Mouse (Mus musculus) intestine, embryonic 14.5 days (tissue): ENCODE data around the gene Cspg4. TPM values are rescaled to one million over a fixed set of nuclear protein-coding genes. Genes with fewer than 3 reads are reported as not detected.

Source experiments
- ATAC-seq: fragments of 200-750 bp; cut with Nextera tagmentation; replicated peaks from 2 replicates; pipeline ENCODE4 v1.8.0; 2017; ENCODE audit warnings: low read depth, moderate number of reproducible peaks, moderate TSS enrichment, moderate library complexity; ENCODE audit not compliant: low FRiP score, low TSS enrichment
- DNase-seq: peaks from one replicate; pipeline ENCODE4 v3.0.0-alpha.2; 2018; ENCODE audit warnings: low spot score
- H3K27ac ChIP-seq: fragments of 300-500 bp; sonication (generic); 2 replicates; pipeline ENCODE4 v1.5.1; 2014; ENCODE audit warnings: low read depth, mild to moderate bottlenecking, control low read depth
- H3K27me3 ChIP-seq: fragments of 300-500 bp; sonication (generic); replicated peaks from 2 replicates; pipeline ENCODE4 v1.6.1; 2014; ENCODE audit warnings: low read length, control low read depth; ENCODE audit not compliant: control insufficient read depth, insufficient read depth
- H3K36me3 ChIP-seq: fragments of 300-500 bp; sonication (generic); 2 replicates; pipeline ENCODE4 v1.6.1; 2014; ENCODE audit warnings: low read length, control low read depth; ENCODE audit not compliant: control insufficient read depth, insufficient read depth
- H3K4me1 ChIP-seq: fragments of 300-500 bp; sonication (generic); replicated peaks from 2 replicates; pipeline ENCODE4 v1.6.1; 2014; ENCODE audit warnings: low read length, control low read depth, mixed read lengths; ENCODE audit not compliant: control insufficient read depth, insufficient read depth
- H3K4me2 ChIP-seq: fragments of 300-500 bp; sonication (generic); 2 replicates; pipeline ENCODE4 v1.6.1; 2014; ENCODE audit warnings: low read length
- H3K4me3 ChIP-seq: fragments of 300-500 bp; sonication (generic); 2 replicates; pipeline ENCODE4 v1.5.1; 2014; ENCODE audit warnings: low read depth, low read length, control low read depth, mixed read lengths
- H3K9ac ChIP-seq: fragments of 300-500 bp; sonication (generic); 2 replicates; pipeline ENCODE4 v1.6.1; 2014; ENCODE audit warnings: mild to moderate bottlenecking, low read length
- H3K9me3 ChIP-seq: fragments of 300-500 bp; sonication (generic); 2 replicates; pipeline ENCODE4 v1.6.1; 2016; ENCODE audit warnings: low read length, control low read depth; ENCODE audit not compliant: control insufficient read depth
- WGBS: fragments of 180-500 bp; shearing (Covaris S2); extraction: QIAGEN DNeasy Blood & Tissue Kit; methylation state at CpG from one replicate; pipeline ENCODE4 v1.1.7; 2014; 5-methylcytosine and 5-hydroxymethylcytosine counted together
- polyA plus RNA-seq: library from polyadenylated mRNA; unstranded; fragments of >200 nt; fragmentation: Nextera tagmentation; extraction: Ambion mirVana; gene quantifications from 2 replicates; pipeline ENCODE4 v1.2.1, GENCODE M21; 2014

Cspg4 gene
- polyA plus RNA-seq, 1 experiment from 2014 or later, result 17.6 TPM

DNA sequence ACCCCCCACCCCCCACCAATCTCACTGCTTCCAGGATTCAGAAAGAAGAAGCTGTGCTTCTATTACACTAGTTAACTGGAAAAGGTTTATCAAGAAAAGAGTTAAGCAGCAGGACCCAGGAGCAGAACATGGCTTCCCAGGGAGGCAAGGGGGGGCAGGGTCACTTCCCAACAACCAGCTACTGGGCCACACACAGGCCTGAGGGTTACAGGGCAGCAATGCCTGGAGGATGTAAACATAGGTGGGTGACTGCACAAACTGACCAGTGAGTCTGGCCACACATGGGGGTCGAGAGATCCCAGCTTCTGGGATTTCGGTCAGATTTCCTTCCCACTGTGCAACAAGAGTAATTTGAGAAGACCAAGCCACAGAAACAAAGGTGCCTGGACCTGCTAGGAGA lies 52.3 kb downstream of the Cspg4 start:
- H3K27ac ChIP-seq, result no peak overlapping the region
- H3K36me3 ChIP-seq, result peaks cover 58% of the 10 kb centered on the region
- no peaks in the 10 kb centered on the region for H3K4me1 ChIP-seq
- no peak overlapping the region for H3K4me3 ChIP-seq
- WGBS, result 69% methylated on average over 2 of the region's 2 CpGs
- no peak overlapping the region for H3K9ac ChIP-seq
- ATAC-seq, result no peak
- DNase-seq, result no peak
- H3K4me2 ChIP-seq, result no peak overlapping the region
- no peaks in the 10 kb centered on the region for H3K27me3 ChIP-seq
- no peaks in the 10 kb centered on the region for H3K9me3 ChIP-seq

DNA sequence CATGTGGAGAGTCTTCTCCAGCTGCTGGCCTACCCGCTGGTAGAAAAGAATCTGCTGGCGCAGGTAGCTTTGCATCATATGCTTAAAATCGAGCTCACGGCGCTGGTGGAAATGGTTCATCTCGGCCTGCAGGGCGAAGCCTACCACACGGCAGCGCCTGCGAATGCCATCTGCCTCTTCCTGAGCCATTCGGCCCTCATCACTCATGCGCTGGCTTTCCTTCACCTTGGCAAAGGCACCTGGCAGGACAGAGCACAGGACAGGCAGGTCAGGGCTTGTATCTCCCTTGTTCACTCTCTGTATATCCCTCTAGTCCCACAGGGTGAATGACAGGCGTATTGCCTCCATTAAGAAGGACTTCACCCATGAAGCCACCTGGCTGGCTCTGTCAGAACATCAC lies 53.6 kb downstream of the Cspg4 start:
- H3K27me3 ChIP-seq, result no peaks in the 10 kb centered on the region
- peaks cover 9% of the 10 kb centered on the region for H3K4me1 ChIP-seq
- H3K4me2 ChIP-seq, result no peak overlapping the region
- no peaks in the 10 kb centered on the region for H3K9me3 ChIP-seq
- DNase-seq (no peak), ATAC-seq (no peak)
- peaks cover 60% of the 10 kb centered on the region for H3K36me3 ChIP-seq
- no peak overlapping the region for H3K4me3 ChIP-seq
- no peak overlapping the region for H3K9ac ChIP-seq
- WGBS, result 97% methylated on average over 13 of the region's 13 CpGs
- H3K27ac ChIP-seq, result no peak overlapping the region

DNA sequence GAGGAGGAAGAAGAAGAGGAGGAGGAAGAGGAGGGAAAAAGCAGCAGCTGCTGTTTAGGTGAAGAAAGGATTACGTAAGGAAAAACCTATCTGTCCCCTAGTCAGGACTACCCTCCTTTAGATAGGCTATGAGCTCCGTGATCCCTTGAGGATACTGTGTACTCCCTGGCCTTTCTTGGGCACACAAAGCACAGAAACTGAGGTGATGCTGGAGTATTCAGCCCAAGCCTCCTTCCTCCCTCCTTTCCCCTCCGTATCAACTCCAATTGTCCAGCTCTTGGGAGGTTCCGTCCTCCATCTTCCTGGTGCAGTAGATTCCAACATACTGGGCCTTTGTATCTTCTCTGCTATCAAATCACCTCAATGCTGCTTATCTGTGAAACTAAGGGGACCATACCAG lies 57.9 kb downstream of the Cspg4 start:
- Histone ChIP-seq H3K4me1 (peaks cover 39% of the 10 kb centered on the region), H3K36me3 (peaks cover 38% of the 10 kb centered on the region), H3K4me2 (peak overlapping the region; percentile 74), H3K27me3 (no peaks in the 10 kb centered on the region), H3K27ac (0 out of 2 replicates have a peak overlapping the region, but pooled peaks have one; percentile 29), H3K9me3 (no peaks in the 10 kb centered on the region), H3K9ac (no peak overlapping the region), H3K4me3 (0 out of 2 replicates have a peak overlapping the region, but pooled peaks have one; percentile 35)
- 86% methylated on average over 4 of the region's 4 CpGs for WGBS
- DNase-seq (no peak), ATAC-seq (no peak)

DNA sequence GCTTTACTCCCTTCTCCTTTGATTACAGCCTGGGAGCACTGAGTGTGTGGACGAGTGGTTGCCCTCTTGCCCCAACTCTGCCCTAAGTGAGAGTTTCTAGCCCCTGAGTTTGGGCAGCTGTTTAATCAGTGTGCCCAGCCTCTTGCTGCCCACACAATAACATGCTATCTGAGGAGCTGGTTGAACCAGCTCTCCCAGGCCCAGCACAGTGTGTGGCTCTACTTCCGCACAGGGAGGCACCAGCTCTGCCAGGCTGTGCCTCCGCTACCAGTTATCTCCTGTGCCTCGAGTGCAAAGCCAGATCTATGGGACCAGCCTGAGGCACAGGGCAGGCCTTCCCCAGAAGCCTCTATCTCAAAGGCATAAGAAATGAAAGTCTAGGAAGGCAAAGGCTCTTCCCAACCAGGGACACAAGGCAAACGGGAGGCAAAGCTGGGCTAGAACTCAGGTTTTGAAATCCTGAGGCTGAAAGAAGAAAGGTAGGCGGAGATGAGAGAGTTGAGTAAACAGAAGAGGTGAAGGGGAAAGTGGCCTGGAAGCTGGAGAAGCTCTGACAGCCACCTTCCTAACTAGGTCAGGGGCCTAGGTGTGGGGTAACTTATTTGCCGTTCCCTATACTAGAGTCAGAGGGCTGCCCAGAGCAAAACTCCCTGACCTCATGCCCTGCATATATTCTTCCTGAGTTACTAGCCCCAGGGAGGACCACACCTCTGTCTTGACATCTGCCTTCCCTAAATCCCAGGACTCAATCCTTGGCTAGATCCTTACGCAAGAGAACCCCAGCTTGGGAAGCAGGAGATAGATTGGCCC lies 59.2 kb downstream of the Cspg4 start:
- H3K36me3 ChIP-seq, result peaks cover 27% of the 10 kb centered on the region
- H3K4me2 ChIP-seq, result peak overlapping the region; percentile 74
- DNase-seq (no peak), ATAC-seq (no peak)
- no peaks in the 10 kb centered on the region for H3K27me3 ChIP-seq
- H3K27ac ChIP-seq, result peak overlapping the region; percentile 29; the same call in 1 of the 2 replicates
- WGBS, result 54% methylated on average over 8 of the region's 8 CpGs
- no peaks in the 10 kb centered on the region for H3K9me3 ChIP-seq
- peak overlapping the region; percentile 23 for H3K9ac ChIP-seq
- H3K4me3 ChIP-seq, result peak overlapping the region; percentile 35
- H3K4me1 ChIP-seq, result peaks cover 39% of the 10 kb centered on the region

DNA sequence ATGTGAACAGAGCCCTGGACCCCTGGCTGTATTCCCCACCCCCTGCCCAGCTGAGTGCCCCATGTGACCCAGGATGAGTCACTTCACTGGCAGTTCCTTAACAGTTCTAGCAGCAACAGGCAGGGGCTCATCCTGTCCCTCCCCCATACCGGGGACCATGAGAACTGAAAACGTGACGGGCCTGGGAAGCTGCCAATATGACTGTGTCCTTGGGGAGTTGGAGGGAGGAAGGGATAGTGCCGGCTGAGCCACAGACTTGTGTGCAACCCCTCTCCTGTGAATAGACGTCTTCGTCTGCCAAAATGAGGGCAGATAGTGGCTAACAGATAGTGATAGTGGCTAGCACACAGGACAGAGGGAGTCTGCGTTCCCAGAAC lies 59.8 kb downstream of the Cspg4 start:
- WGBS, result 13% methylated on average over 7 of the region's 7 CpGs
- ATAC-seq, result peak; percentile 61; the same call in 1 of the 2 replicates
- Histone ChIP-seq H3K27me3 (no peaks in the 10 kb centered on the region), H3K4me2 (peak overlapping the region; percentile 74), H3K27ac (peak overlapping the region; percentile 29; the same call in 1 of the 2 replicates), H3K9me3 (no peaks in the 10 kb centered on the region), H3K9ac (peak overlapping the region; percentile 23), H3K4me1 (peaks cover 39% of the 10 kb centered on the region), H3K36me3 (peaks cover 21% of the 10 kb centered on the region), H3K4me3 (peak overlapping the region; percentile 35)
- peak; percentile 70 for DNase-seq

DNA sequence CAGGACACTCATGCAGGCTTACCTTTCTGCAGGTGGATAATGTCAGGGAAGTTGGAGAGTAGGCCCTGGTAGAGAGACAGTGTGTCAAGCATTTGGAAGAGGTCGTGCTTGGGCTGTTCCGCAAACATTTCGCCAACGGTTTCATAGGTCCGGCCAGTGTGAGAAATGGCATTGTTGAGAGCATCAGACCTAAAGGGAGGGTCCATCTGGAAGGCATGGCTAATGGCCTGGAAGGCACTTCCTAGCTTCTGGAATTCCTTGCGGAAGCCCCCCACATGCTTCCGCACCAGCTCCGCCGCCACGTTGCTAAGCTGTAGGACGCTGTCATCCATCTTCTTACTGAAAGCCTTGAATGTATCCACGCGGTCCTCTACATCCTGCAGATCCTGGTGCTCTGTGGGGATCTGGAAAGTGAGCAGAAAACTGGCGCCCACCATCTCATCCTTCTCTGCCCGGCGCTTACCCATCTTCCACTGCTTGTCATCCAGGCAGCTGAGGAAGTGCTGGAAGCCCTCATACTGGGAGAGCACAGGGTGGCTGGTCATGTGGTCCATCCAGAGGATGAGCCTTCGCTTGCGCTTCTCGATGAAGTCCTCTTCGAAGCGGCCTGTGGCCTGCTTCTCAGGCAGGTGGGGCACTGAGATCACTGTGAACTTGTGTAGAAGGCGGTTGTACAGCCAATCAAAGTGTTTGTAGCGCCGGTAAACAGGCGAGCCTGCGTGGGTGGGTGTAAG lies 60.6 kb downstream of the Cspg4 start:
- Histone ChIP-seq H3K27me3 (no peaks in the 10 kb centered on the region), H3K9ac (peak overlapping the region; percentile 23; the same call in 1 of the 2 replicates), H3K4me2 (peak overlapping the region; percentile 74), H3K36me3 (peaks cover 12% of the 10 kb centered on the region; the same call in 1 of the 2 replicates), H3K4me1 (peaks cover 39% of the 10 kb centered on the region), H3K9me3 (no peaks in the 10 kb centered on the region), H3K27ac (peak overlapping the region; percentile 8; the same call in 1 of the 2 replicates), H3K4me3 (peak overlapping the region; percentile 35)
- DNase-seq (no peak), ATAC-seq (no peak)
- 70% methylated on average over 26 of the region's 26 CpGs for WGBS

DNA sequence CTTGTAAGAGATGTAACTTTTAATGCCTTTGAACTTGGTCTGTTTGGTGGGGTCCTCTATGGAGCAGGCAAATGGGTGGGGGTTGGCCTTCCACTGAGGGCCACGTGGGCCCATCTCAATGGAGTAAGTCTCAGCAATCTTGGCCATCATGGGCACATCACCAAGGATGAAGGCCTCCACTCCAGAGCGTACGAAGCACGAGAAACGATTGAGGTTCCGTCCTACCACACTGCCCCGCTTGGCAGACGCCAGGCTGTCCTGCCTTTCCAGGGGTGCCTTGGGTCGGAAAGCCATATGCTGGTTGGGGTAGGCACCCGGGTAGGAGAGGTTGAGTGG lies 61.2 kb downstream of the Cspg4 start:
- no peaks in the 10 kb centered on the region for H3K9me3 ChIP-seq
- 97% methylated on average over 10 of the region's 10 CpGs for WGBS
- DNase-seq (no peak), ATAC-seq (no peak)
- no peak overlapping the region for H3K4me3 ChIP-seq
- H3K27me3 ChIP-seq, result no peaks in the 10 kb centered on the region
- peaks cover 12% of the 10 kb centered on the region; the same call in 1 of the 2 replicates for H3K36me3 ChIP-seq
- peak overlapping the region; percentile 74 for H3K4me2 ChIP-seq
- H3K27ac ChIP-seq, result no peak overlapping the region
- no peak overlapping the region for H3K9ac ChIP-seq
- H3K4me1 ChIP-seq, result peaks cover 39% of the 10 kb centered on the region

DNA sequence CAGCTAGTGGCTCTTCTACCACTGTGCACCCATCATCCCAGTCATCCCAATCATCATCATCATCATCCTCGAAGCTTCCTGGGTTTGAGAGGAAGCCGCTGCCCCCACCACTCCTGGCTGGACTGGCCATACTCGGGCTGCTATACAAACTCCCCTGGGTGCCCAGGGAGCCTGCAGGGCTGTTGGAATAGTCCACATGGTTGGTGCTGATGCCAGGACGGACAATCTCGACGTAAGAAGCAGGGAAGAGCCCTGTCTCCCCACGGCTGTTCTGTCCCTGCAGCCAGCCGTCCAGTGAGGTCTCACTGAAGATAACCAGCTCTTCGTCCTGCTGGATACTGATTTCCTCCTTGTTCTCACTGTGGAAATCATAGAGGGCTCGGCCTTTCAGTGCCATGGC lies 61.6 kb downstream of the Cspg4 start:
- peak overlapping the region; percentile 71; the same call in 1 of the 2 replicates for H3K9ac ChIP-seq

More for the DNA sequence above, 61.6 kb downstream of the Cspg4 start:
- DNase-seq, result no peak
- no peak for ATAC-seq
- Histone ChIP-seq H3K36me3 (peaks cover 12% of the 10 kb centered on the region; the same call in 1 of the 2 replicates), H3K4me2 (peak overlapping the region; percentile 74), H3K27ac (no peak overlapping the region), H3K4me3 (peak overlapping the region; percentile 61; the same call in 1 of the 2 replicates), H3K4me1 (peaks cover 39% of the 10 kb centered on the region), H3K9me3 (no peaks in the 10 kb centered on the region), H3K27me3 (no peaks in the 10 kb centered on the region)
- WGBS, result 74% methylated on average over 10 of the region's 10 CpGs
